Mouse (Mus musculus) CH12.LX (cell line): ENCODE data around the gene Gm7694. TPM values are rescaled to one million over a fixed set of nuclear protein-coding genes. Genes with fewer than 3 reads are reported as not detected.

Experiments used
- DNase-seq: peaks from one replicate; pipeline ENCODE4 v3.0.0-alpha.2; 2013; ENCODE audit errors: extremely low read depth
- H3K27ac ChIP-seq: 2 replicates; pipeline ENCODE4 v1.5.1; 2012; ENCODE audit warnings: low read depth, mild to moderate bottlenecking, control low read depth, moderate library complexity; ENCODE audit not compliant: insufficient read depth
- H3K27me3 ChIP-seq: replicated peaks from 2 replicates; pipeline ENCODE3; 2012; ENCODE audit warnings: inconsistent platforms
- H3K36me3 ChIP-seq, 2 experiments: replicated peaks in 1 of 2; 2 replicates each; pipeline versions ENCODE3 to v1.6.1; 2012; ENCODE audit warnings: inconsistent platforms in 1 of 2, low read length in 1 of 2, mild to moderate bottlenecking in 1 of 2, mixed read lengths in 1 of 2, moderate library complexity in 1 of 2; ENCODE audit not compliant: control insufficient read depth in 1 of 2, insufficient read depth in 1 of 2
- H3K4me1 ChIP-seq, 2 experiments: 2 replicates each; pipeline ENCODE4 v1.6.1; 2012; ENCODE audit warnings: inconsistent platforms in 1 of 2, moderate library complexity in 1 of 2; ENCODE audit not compliant: insufficient read depth in 2 of 2, control insufficient read depth in 1 of 2
- H3K4me2 ChIP-seq: 2 replicates; pipeline ENCODE4 v1.6.1; 2012; ENCODE audit warnings: low read depth, mild to moderate bottlenecking, control low read depth; ENCODE audit not compliant: poor library complexity, insufficient read depth, severe bottlenecking
- H3K4me3 ChIP-seq, 3 experiments: fragments of 150-350 bp in 1 of 3; sonication (generic) in 1 of 3; replicated peaks in 1 of 3; 2 replicates each; pipeline versions ENCODE3 to v1.5.1; 2011 to 2012; ENCODE audit warnings: low read depth in 2 of 3, low read length in 2 of 3, mild to moderate bottlenecking in 2 of 3, moderate library complexity in 2 of 3, control low read depth in 1 of 3, improper control_type of control experiment in 1 of 3, inconsistent platforms in 1 of 3, mixed read lengths in 1 of 3; ENCODE audit not compliant: poor library complexity in 1 of 3
- H3K79me2 ChIP-seq: replicated peaks from 2 replicates; pipeline ENCODE4 v1.6.1; 2012; ENCODE audit warnings: mild to moderate bottlenecking, moderate library complexity; ENCODE audit not compliant: control insufficient read depth, poor library complexity, insufficient read depth, severe bottlenecking; ENCODE audit errors: extremely low read depth
- H3K9ac ChIP-seq: 2 replicates; pipeline ENCODE4 v1.6.1; 2012; ENCODE audit warnings: low read depth, mild to moderate bottlenecking, control low read depth, moderate library complexity; ENCODE audit not compliant: insufficient read depth
- H3K9me3 ChIP-seq: replicated peaks from 2 replicates; pipeline ENCODE3; 2012; ENCODE audit warnings: low read length, inconsistent platforms, mixed read lengths
- CHD1 ChIP-seq: IDR thresholded peaks from 2 replicates; pipeline ENCODE4 v1.6.1; 2012; ENCODE audit warnings: low read depth, low read length, improper control_type of control experiment, inconsistent platforms
- CHD2 ChIP-seq: IDR thresholded peaks from 2 replicates; pipeline ENCODE4 v1.6.1; 2011; ENCODE audit warnings: low read length, improper control_type of control experiment
- CTCF ChIP-seq, 2 experiments: IDR thresholded peaks in 1 of 2; conservative IDR thresholded peaks in 1 of 2; 2 replicates each; pipeline ENCODE4 v1.5.1; 2011 to 2012; ENCODE audit warnings: low read depth in 2 of 2, low read length in 2 of 2, improper control_type of control experiment in 1 of 2, inconsistent platforms in 1 of 2, mild to moderate bottlenecking in 1 of 2, moderate library complexity in 1 of 2
- E2F4 ChIP-seq: IDR thresholded peaks from 2 replicates; pipeline ENCODE4 v1.6.1; 2011; ENCODE audit warnings: low read depth, low read length, improper control_type of control experiment; ENCODE audit not compliant: insufficient replicate concordance
- ELF1 ChIP-seq: IDR thresholded peaks from 2 replicates; pipeline ENCODE4 v1.6.1; 2014; ENCODE audit warnings: low read depth, mild to moderate bottlenecking, inconsistent platforms, low read length, improper control_type of control experiment
- ETS1 ChIP-seq: conservative IDR thresholded peaks from 2 replicates; pipeline ENCODE4 v1.6.1; 2012; ENCODE audit warnings: low read depth, mild to moderate bottlenecking, inconsistent platforms, low read length, improper control_type of control experiment, moderate library complexity
- GABPA ChIP-seq: IDR thresholded peaks from 2 replicates; pipeline ENCODE4 v1.6.1; 2012; ENCODE audit warnings: low read depth, low read length, improper control_type of control experiment, inconsistent platforms; ENCODE audit not compliant: insufficient replicate concordance
- JUND ChIP-seq: conservative IDR thresholded peaks from 2 replicates; pipeline ENCODE4 v1.6.1; 2011; ENCODE audit warnings: low read depth, low read length, improper control_type of control experiment
- KAT2A ChIP-seq: IDR thresholded peaks from 2 replicates; pipeline ENCODE4 v1.6.1; 2012; ENCODE audit warnings: low read length, improper control_type of control experiment, inconsistent platforms; ENCODE audit not compliant: insufficient replicate concordance
- MAFK ChIP-seq: IDR thresholded peaks from 2 replicates; pipeline ENCODE4 v1.6.1; 2011; ENCODE audit warnings: low read length, improper control_type of control experiment; ENCODE audit not compliant: insufficient replicate concordance
- MAX ChIP-seq: IDR thresholded peaks from 2 replicates; pipeline ENCODE4 v1.6.1; 2011; ENCODE audit warnings: low read length, improper control_type of control experiment
- PAX5 ChIP-seq: IDR thresholded peaks from 2 replicates; pipeline ENCODE4 v1.6.1; 2012; ENCODE audit warnings: low read length, inconsistent platforms, mixed read lengths
- SIN3A ChIP-seq: IDR thresholded peaks from 2 replicates; pipeline ENCODE4 v1.6.1; 2012; ENCODE audit warnings: low read length, improper control_type of control experiment, inconsistent platforms
- TCF12 ChIP-seq: IDR thresholded peaks from 2 replicates; pipeline ENCODE4 v1.6.1; 2014; ENCODE audit warnings: low read depth, mild to moderate bottlenecking, inconsistent platforms, low read length, improper control_type of control experiment
- USF1 ChIP-seq: IDR thresholded peaks from 2 replicates; pipeline ENCODE4 v1.6.1; 2014; ENCODE audit warnings: low read depth, mild to moderate bottlenecking, inconsistent platforms, low read length, improper control_type of control experiment
- ZC3H11A ChIP-seq: IDR thresholded peaks from 2 replicates; pipeline ENCODE4 v1.6.1; 2012; ENCODE audit warnings: low read depth, mild to moderate bottlenecking, inconsistent platforms, low read length, improper control_type of control experiment
- ZMIZ1 ChIP-seq: IDR thresholded peaks from 2 replicates; pipeline ENCODE4 v1.6.1; 2012; ENCODE audit warnings: low read depth, mild to moderate bottlenecking, inconsistent platforms, low read length, improper control_type of control experiment
- ZNF384 ChIP-seq: IDR thresholded peaks from 2 replicates; pipeline ENCODE4 v1.6.1; 2012; ENCODE audit warnings: low read depth, low read length, improper control_type of control experiment, inconsistent platforms
- dilution Hi-C: fragments of 300-500 bp; cut with MboI; formaldehyde crosslinking; loops from 2 replicates; pipeline ENCODE4 v1.14.3; 2020; ENCODE audit warnings: low sequenced_read_pairs; ENCODE audit not compliant: extremely low pct_unique_long_range_greater_than_20kb, extremely low pct_ligation_motif_present
- in situ Hi-C: fragments of 300-500 bp; cut with MboI; formaldehyde crosslinking; loops from 3 replicates; pipeline ENCODE4 v1.14.3; 2019; ENCODE audit warnings: low sequenced_read_pairs, low pct_ligation_motif_present, low pct_unique_long_range_greater_than_20kb, mixed read lengths
- polyA plus RNA-seq: library from polyadenylated mRNA; unstranded; fragments of >175 nt; gene quantifications from 2 replicates; pipeline ENCODE4 v1.2.1, GENCODE M21; 2012; ENCODE audit warnings: low read depth; ENCODE audit not compliant: insufficient read length
- total RNA-seq, 2 experiments: library from RNA; depleted of rRNA; stranded (reverse); fragments of 300-350 nt in 1 of 2; fragments of >200 nt in 1 of 2; gene quantifications; 2 replicates each; pipeline ENCODE4 v1.2.3; 2012 to 2014

The Gm7694 gene
- total and polyA plus RNA-seq, 3 experiments = 0.04 TPM; not detected in 2

DNA sequence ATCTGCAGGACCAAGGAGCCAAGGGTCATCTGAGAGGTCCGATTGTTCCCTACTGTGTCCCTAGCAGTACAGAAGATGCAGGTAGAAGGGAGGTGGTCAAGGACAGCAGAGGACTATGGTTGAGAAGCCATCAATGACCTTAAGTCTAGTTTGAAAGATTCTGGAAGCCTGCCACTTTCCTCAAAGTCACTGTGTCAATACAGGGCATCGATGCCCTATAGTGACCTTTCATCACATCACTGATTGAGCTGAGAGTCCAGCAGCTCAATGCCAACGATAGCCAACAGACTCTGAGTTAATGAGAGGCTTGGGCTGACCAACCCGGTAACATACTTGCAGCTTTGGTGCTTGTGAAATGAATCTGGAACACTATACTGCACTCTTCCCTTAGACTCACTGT, 19.1 kb upstream of the Gm7694 start:
- Histone ChIP-seq H3K36me3 (no peaks in the 10 kb centered on the region), H3K9ac (no peak overlapping the region), H3K4me2 (no peak overlapping the region), H3K4me1 (peaks cover 0 to 8% of the 10 kb centered on the region in 2 experiments; a peak in 2 of 4 replicates), H3K79me2 (no peaks in the 10 kb centered on the region), H3K27me3 (peaks cover 9% of the 10 kb centered on the region), H3K4me3 (no peak overlapping the region), H3K9me3 (no peaks in the 10 kb centered on the region), H3K27ac (no peak overlapping the region)
- TF ChIP-seq ZMIZ1 = no peak
- no peak for TF ChIP-seq TCF12
- no peak for TF ChIP-seq MAX
- TF ChIP-seq CHD2 = no peak
- TF ChIP-seq CHD1 = no peak
- TF ChIP-seq ETS1 = no peak
- no peak for TF ChIP-seq E2F4
- no peak for TF ChIP-seq SIN3A
- no peak for TF ChIP-seq ZNF384
- no peak for TF ChIP-seq CTCF (conservative IDR thresholded peaks at IDR 0.05 in 1 of 2, IDR thresholded peaks at IDR 0.05 in 1 of 2; ENCODE audit: low read depth in 2 of 2, low read length in 2 of 2)
- no peak for TF ChIP-seq USF1
- no peak for TF ChIP-seq ELF1
- in situ Hi-C loops = no loop called here
- no peak for DNase-seq
- dilution Hi-C loops = no loop called here

DNA sequence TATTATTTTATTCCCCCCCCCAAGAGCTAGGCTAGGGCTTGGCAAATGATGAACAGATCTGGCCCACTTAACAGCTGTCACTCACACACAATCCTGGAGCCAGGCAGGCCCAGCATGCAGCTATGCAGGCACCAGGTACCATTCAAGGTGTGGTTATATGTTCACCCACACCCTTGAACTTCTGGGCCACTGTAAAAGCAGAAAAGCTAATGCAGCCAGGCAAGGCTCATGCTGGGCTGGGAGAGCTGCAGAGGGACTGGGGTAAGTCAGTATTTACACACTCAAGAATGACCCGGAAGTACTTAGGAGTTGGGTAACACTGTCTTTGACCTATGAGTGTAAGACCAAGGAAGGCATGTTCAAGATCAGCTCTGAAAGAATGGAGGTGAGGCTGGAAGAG, 18.2 kb upstream of the Gm7694 start:
- no peaks in the 10 kb centered on the region for H3K9me3 ChIP-seq
- H3K4me3 ChIP-seq = no peak overlapping the region
- DNase-seq = no peak
- no peak overlapping the region for H3K4me2 ChIP-seq
- no peaks in the 10 kb centered on the region for H3K79me2 ChIP-seq
- dilution Hi-C loops (no loop called here), in situ Hi-C loops (loop anchor here (25.0 kb wide), 1 partner anchor 288 kb away; no protein-coding TSS in a partner anchor)
- no peaks in the 10 kb centered on the region for H3K36me3 ChIP-seq
- no peak for TF ChIP-seq GABPA
- TF ChIP-seq ZC3H11A = no peak
- TF ChIP-seq USF1 = no peak
- TF ChIP-seq CTCF (conservative IDR thresholded peaks at IDR 0.05 in 1 of 2, IDR thresholded peaks at IDR 0.05 in 1 of 2; ENCODE audit: low read depth in 2 of 2, low read length in 2 of 2) = no peak
- TF ChIP-seq KAT2A = no peak
- TF ChIP-seq JUND = no peak
- TF ChIP-seq MAFK = no peak
- no peak for TF ChIP-seq PAX5
- TF ChIP-seq ETS1 = no peak
- TF ChIP-seq MAX = no peak
- H3K9ac ChIP-seq = no peak overlapping the region
- 0 out of 4 replicates have a peak, but pooled peaks cover 0 to 4% of the 10 kb centered on the region in 2 experiments for H3K4me1 ChIP-seq
- H3K27me3 ChIP-seq = peaks cover 9% of the 10 kb centered on the region
- H3K27ac ChIP-seq = no peak overlapping the region
